8 mouse cellular contexts compared by ENCODE assay signal in the genomic region with DNA sequence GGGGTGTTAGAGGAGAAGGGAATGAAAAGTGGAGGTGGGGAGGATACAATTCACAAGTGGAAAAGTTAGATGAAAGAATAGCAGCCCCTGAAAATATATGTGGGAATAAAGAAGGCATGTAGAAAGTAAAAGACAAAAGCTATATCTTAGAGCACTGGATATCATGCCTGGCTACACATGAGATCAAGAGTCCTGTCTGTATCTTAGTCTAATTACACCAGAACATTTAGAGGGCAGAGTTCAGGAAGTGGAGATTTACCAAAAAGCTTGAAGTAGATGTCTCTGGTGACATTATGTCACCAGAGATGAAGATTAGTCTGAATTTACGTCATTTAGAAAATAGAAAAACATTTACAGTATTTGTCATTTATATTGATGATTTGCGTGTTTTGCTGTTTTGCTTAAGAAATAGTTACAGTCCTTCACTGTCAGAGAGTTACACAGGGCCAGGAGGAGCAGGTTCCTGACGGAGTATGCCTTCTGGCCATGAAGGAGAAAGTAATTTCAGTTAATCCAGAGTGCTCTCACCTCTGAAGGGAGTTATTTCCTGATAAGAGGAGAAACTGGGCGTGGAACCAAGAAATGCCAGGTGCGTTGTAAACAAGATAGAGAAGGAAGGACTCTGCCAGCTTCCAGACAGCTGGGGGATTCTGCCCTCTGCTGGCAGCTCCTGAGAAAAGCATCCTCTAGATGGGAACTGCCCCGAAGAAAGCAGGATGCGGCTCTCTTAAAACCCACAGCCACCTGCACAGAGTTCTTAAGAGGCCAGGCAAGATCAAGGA.
DNase-seq lines count a peak whose midpoint lies in the region; ATAC-seq and TF ChIP-seq lines count a peak whose summit lies in the region.

No protein-coding gene starts in this region.

- 22% methylated on average over 7 of the region's 7 CpGs for WGBS in kidney, embryonic 14.5 days
- WGBS in liver, embryonic 14.5 days (ENCODE audit: insufficient replicate concordance) = 19% methylated on average over 7 of the region's 7 CpGs
- WGBS in neural tube, embryonic 14.5 days = 39% methylated on average over 7 of the region's 7 CpGs

- H3K4me2 ChIP-seq in kidney, embryonic 14.5 days (replicated peaks; ENCODE audit: low read depth, low read length) = no peak overlapping the region
- H3K4me2 ChIP-seq in liver, embryonic 14.5 days (ENCODE audit: low read depth) = no peak overlapping the region
- no peak overlapping the region for H3K4me2 ChIP-seq in neural tube, embryonic 14.5 days (ENCODE audit: low read depth, low read length)

- no peak overlapping the region for H3K9ac ChIP-seq in kidney, embryonic 14.5 days (ENCODE audit: low read depth, low read length)
- no peak overlapping the region for H3K9ac ChIP-seq in liver, embryonic 14.5 days (replicated peaks)
- no peak overlapping the region for H3K9ac ChIP-seq in neural tube, embryonic 14.5 days (replicated peaks; ENCODE audit: low read depth, low read length)

- DNase-seq in layer of hippocampus, adult 11-12 months (ENCODE audit: low spot score) = peak; percentile 47
- DNase-seq in layer of hippocampus, adult 9-10 months (ENCODE audit: low spot score) = no peak
- DNase-seq in heart, adult 9 months (ENCODE audit: low spot score in 2 of 2) = peak; percentile 3 to 19
- peak; percentile 48 to 56 (median 52) for DNase-seq in liver, embryonic 14.5 days (ENCODE audit: low read depth in 3 of 3, low spot score in 3 of 3)
- peak; percentile 29 for DNase-seq in testis, postnatal 14 days (ENCODE audit: low spot score)

- H3K9me3 ChIP-seq in kidney, embryonic 14.5 days (ENCODE audit: control insufficient read depth, low read length) = no peaks in the 10 kb centered on the region
- H3K9me3 ChIP-seq in liver, embryonic 14.5 days (ENCODE audit: control insufficient read depth, low read length) = no peaks in the 10 kb centered on the region
- H3K9me3 ChIP-seq in neural tube, embryonic 14.5 days (ENCODE audit: control insufficient read depth, low read length) = no peaks in the 10 kb centered on the region

- H3K4me1 ChIP-seq in kidney, embryonic 14.5 days (ENCODE audit: control insufficient read depth, insufficient read depth, low read length) = no peaks in the 10 kb centered on the region
- H3K4me1 ChIP-seq in liver, embryonic 14.5 days (replicated peaks; ENCODE audit: control insufficient read depth in 2 of 2, insufficient read depth in 2 of 2, low read length in 1 of 2) = peaks cover 0 to 2% of the 10 kb centered on the region in 2 experiments; a peak in 2 of 4 replicates
- no peaks in the 10 kb centered on the region for H3K4me1 ChIP-seq in neural tube, embryonic 14.5 days (ENCODE audit: control insufficient read depth, insufficient read depth, low read length)

- no peak overlapping the region for H3K27ac ChIP-seq in kidney, embryonic 14.5 days (ENCODE audit: low read depth, low read length)
- no peak overlapping the region for H3K27ac ChIP-seq in liver, embryonic 14.5 days
- no peak overlapping the region for H3K27ac ChIP-seq in neural tube, embryonic 14.5 days (ENCODE audit: low read depth, low read length)

- ATAC-seq in common myeloid progenitor, adult 5-6 weeks (replicated peaks; ENCODE audit: low read depth, poor library complexity, severe bottlenecking) = peak; percentile 88
- peak; percentile 76; the same call in 1 of the 2 replicates for ATAC-seq in kidney, embryonic 14.5 days (ENCODE audit: low FRiP score, low TSS enrichment)
- peak; percentile 84 for ATAC-seq in liver, embryonic 14.5 days (ENCODE audit: insufficient read depth)
- ATAC-seq in neural tube, embryonic 14.5 days (ENCODE audit: low read depth) = peak; percentile 58; the same call in 1 of the 2 replicates

- no peaks in the 10 kb centered on the region; the same call in 1 of the 2 replicates for H3K36me3 ChIP-seq in kidney, embryonic 14.5 days (ENCODE audit: control insufficient read depth, insufficient read depth, low read length)
- H3K36me3 ChIP-seq in liver, embryonic 14.5 days (replicated peaks; ENCODE audit: control insufficient read depth, insufficient read depth, low read depth) = no peaks in the 10 kb centered on the region
- H3K36me3 ChIP-seq in neural tube, embryonic 14.5 days (ENCODE audit: control insufficient read depth, insufficient read depth, low read length) = 0 out of 2 replicates have a peak, but pooled peaks cover 7% of the 10 kb centered on the region

- H3K27me3 ChIP-seq in kidney, embryonic 14.5 days (ENCODE audit: control insufficient read depth, insufficient read depth, low read length) = no peaks in the 10 kb centered on the region
- no peaks in the 10 kb centered on the region for H3K27me3 ChIP-seq in liver, embryonic 14.5 days (ENCODE audit: control insufficient read depth, insufficient read depth, low read length)
- no peaks in the 10 kb centered on the region for H3K27me3 ChIP-seq in neural tube, embryonic 14.5 days (ENCODE audit: control insufficient read depth, insufficient read depth, low read length)

- peak; percentile 86 for TF ChIP-seq CTCF in liver, embryonic 14.5 days (IDR thresholded peaks at IDR 0.05; ENCODE audit: low read depth)

- H3K4me3 ChIP-seq in kidney, embryonic 14.5 days (ENCODE audit: low read length) = no peak overlapping the region
- no peak overlapping the region for H3K4me3 ChIP-seq in liver, embryonic 14.5 days (ENCODE audit: insufficient read depth in 1 of 2, low read depth in 2 of 2, low read length in 2 of 2)
- H3K4me3 ChIP-seq in neural tube, embryonic 14.5 days (ENCODE audit: low read depth, low read length) = no peak overlapping the region

- TF ChIP-seq EP300 in liver, embryonic 14.5 days (IDR thresholded peaks at IDR 0.05; ENCODE audit: low read depth) = no peak
